Mouse (Mus musculus): Measurements from ENCODE around the gene Adrb1.
A peak's percentile ranks its signal among the peaks of the same experiment; 100 is the strongest.

The Adrb1 gene

DNA sequence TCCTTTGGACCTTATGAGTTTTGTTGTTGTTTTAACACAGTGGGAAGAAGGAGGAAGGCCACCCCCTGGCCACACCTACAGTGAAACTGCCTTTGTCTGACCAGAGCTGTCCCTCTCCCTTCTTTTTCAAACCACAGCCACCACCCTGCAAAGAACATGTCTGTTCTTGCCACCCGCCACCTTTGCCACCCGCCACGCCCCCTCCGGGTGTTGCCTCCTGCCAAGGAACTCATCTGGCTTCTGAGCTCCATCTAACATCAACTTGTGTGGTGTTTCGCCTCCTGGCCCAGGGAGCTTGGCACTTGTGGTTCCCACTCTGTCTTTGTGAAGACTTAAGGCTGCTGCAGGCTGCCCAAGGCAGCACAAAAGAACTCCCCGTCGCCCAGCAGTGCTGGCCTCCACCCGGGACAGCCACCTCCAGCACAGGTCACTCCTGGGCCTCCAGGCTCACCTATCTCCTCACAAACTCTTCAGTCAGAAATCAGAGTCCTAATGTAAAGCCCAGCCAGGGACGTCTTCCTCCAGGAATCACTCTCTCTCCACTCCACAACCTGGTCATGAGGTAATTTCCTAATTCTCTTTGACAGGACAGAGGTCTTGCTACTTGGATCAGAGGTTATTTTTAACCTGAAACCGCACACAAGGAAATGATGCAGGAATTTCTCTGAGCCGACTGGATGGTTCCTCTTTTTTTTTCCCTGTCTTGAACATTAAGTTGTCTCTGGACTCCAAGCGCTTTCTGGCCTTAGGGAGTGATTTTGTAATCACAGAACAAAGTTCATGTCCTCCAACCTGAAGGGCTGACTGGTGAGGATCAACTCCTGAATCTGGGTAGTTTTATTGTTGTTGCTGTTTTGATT is 18.5 kb upstream of the Adrb1 start:
- no peak for DNase-seq (ENCODE audit: inconsistent ontology term)

DNA sequence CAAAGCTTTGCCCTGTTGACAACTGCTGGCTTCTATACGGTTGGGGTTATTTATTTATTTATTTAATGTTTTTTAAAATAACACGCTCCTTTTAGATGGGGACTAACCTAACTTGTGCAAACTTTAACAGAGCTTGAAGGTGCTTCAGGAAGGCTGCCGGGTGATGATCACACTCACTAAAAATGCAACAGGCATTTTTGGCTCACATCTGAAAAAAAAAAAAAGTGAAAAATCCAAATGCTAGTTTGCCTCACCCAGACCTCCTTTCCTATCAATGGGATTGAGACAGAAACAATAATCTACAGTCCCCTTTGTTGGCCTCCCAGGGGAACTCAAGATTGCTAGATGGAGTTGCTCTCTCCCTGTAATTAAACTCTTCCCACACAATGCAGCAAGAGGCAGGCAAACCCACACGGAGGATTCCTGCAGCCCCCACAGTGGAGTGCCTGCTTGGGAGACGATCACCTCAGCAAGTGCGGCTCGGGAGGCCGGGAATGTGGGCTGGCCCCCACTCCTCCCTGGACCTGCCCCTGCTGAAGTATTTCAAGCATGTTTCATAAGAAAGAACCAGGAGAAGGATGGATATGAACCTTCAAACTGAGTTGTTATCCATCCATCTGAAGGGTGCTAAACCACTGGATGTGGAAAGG is 16.8 kb upstream of the Adrb1 start:
- DNase-seq (ENCODE audit: inconsistent ontology term), result peak; percentile 63

DNA sequence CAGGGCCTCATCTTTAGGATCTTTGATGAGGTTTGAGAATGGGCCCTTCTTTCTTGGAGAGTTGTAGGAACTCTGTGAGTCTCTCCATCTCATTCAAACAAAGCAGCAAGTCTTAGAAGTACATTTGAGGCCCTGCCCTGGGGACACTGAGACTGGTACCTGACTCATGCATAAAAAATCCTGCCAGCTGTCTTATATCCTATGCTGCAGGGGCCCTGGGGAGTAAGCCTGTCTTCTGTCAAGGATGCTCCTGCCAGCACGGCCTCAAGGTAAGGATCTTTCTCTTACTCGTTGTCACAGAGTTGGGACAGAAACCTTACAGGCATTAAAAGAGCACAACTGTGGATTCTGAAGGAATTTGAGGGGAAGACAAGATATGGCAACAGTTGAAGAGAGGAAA is 13.2 kb upstream of the Adrb1 start:
- DNase-seq (ENCODE audit: inconsistent ontology term), result peak; percentile 22

DNA sequence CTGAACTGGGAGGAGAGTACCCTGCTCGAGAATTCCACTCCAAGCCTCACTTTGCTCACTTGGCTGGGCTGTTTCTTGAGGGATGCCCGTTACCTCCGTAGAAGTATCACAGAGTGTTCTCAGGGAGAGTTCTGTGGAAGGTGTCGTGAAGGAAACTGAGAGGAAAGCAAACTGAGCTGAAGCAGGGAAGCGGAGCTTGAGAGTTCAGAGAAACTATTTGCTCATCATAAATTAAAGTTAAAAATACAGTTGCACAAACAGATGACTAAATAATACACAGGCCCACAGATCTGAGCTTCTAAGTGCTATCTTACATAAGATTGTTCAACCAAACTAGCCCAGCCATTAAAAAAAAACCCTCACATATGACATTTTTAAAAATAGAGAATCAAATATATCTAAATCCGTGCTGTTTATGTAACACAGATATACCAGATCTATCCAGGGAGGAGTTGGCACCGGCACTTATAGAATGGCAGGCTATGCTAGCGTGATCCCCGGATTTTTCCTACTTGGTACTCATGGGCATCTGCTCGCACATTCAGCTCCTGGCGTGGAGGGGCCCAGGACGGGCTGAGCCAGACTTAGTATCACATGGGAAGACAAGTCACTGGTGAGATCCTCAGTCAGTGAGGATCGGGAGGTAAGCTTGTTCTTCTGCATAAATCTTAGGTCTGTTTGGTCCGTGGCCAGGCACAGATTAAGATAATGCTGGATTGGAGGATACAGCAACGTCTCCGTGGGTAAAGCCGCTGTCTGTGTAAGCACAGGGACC is 11.7 kb upstream of the Adrb1 start:
- DNase-seq (ENCODE audit: inconsistent ontology term), result no peak

DNA sequence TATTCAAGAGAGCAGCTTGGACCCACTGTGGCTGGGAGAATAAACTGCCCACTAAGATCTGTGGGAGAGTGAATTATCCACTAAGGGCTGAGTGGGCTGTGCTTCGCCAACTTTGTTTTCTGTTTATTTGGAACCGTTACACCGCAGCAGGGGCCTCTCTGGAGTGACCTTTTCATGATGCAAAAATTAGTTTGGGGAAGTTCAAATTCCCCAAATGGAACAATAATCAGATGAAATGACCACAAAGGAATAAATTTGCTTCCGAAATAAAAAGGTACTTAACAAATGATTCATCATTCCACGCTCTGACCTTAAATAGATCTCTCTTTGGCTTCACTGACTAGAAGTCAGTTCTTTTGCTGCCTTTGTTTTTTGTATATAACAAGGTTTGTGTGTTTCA is 8.4 kb upstream of the Adrb1 start:
- no peak for DNase-seq (ENCODE audit: inconsistent ontology term)

DNA sequence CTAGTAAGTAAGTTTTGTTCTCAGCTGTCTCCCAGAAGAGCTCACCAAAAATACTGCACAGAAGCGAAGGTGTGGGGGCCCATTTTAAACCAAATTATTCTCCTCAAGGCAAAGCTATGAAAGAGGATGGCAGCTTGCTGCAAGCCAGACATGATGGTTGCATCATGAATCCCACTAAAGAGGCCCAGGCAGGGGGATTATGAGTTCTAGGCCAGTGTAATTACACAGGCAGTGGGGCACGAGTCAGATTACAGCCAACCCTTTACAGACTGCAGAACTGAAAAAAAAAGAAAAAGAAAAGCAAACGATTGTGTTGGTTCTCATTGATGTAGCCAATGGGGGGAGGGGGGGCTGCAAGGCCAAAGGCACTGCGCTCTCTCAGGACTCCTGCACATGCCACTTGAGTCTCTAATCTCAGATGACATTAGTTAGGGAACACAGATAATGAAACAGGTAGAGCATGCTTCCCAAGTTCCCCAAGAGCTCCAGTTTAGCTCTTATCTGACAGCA is 7.3 kb upstream of the Adrb1 start:
- no peak for DNase-seq (ENCODE audit: inconsistent ontology term)

DNA sequence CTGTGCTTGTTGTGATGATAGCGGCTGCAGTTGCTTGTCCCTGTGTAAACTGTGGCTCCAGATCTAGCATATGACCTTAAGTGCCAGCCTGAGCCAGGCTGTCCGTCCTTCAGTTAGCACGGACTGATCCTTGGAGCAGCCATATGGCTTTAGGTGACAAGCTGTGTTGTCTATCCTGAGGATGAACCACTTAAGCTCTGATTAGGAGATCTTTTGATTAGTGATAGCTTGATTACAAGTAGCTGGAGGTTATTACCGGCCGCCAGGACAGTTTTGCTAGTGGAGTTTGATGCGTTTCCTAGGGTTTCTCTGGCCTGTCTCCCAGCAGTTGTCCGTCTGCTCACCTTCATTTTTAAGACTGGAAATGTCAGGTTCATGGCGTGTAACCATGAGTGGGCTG is 4.0 kb upstream of the Adrb1 start:
- no peak for DNase-seq (ENCODE audit: inconsistent ontology term)

DNA sequence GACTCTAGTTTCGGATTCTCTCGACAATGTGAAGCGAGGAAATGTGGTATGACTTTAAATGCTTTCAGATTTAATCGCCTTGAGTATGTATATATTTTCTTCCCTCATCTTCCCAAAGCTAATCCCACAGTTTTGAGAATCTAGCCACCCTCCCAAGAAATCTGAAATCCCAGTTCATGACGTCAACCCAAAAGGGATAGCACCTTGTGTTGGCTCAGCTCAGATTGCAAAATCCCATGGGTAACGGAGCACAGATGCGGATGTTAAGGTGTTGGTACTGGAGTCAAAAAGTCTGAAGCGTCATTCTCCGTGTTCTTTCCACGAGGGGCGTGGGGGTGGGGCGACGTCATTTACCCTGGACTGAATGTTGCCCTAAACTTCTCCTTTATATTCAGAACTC is 1.1 kb upstream of the Adrb1 start:
- DNase-seq (ENCODE audit: inconsistent ontology term), result no peak

DNA sequence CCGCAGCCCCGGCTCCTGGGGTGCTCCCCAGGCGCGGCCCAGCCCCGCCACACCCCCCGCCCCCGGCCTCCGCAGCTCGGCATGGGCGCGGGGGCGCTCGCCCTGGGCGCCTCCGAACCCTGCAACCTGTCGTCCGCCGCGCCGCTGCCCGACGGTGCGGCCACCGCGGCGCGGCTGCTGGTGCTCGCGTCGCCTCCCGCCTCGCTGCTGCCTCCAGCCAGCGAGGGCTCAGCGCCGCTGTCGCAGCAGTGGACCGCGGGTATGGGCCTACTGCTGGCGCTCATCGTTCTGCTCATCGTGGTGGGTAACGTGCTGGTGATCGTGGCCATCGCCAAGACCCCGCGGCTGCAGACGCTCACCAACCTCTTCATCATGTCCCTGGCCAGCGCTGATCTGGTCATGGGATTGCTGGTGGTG is 300 bp downstream of the Adrb1 start:
- no peak for DNase-seq (ENCODE audit: inconsistent ontology term)

DNA sequence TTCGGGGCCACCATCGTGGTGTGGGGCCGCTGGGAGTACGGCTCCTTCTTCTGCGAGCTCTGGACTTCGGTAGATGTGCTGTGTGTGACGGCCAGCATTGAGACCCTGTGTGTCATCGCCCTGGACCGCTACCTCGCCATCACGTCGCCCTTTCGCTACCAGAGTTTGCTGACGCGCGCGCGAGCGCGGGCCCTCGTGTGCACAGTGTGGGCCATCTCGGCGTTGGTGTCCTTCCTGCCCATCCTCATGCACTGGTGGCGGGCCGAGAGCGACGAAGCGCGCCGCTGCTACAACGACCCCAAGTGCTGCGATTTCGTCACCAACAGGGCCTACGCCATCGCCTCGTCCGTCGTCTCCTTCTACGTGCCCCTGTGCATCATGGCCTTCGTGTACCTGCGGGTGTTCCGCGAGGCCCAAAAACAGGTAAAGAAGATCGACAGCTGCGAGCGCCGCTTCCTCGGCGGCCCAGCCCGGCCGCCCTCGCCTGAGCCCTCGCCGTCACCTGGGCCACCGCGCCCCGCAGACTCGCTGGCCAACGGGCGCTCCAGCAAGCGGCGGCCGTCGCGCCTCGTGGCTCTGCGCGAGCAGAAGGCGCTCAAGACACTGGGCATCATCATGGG is 822 bp downstream of the Adrb1 start:
- DNase-seq (ENCODE audit: inconsistent ontology term), result peak; percentile 49

DNA sequence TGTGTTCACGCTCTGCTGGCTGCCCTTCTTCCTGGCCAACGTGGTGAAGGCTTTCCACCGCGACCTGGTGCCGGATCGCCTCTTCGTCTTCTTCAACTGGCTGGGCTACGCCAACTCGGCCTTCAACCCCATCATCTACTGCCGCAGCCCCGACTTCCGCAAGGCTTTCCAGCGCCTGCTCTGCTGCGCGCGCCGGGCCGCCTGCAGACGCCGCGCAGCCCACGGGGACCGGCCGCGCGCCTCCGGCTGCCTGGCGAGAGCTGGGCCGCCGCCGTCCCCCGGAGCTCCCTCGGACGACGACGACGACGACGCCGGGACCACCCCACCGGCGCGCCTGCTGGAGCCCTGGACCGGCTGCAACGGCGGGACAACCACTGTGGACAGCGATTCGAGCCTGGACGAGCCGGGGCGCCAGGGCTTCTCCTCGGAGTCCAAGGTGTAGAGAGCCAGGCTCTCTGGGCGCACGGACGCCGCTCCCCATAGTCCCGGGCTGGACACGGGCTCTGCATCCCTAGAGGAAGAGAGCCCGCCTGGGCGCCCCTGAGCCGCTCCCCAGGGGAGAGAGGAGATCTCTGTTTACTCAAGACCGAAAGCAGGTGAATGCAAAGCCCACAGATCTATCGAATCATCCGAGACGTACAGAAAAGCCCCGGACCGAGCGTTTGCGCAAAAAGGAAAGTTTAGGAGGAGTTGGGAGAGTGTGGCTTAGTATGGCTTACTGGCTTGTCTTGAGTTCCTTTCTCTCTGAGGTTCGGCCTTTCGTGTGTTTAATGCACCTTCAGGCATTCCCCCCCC is 1.5 kb downstream of the Adrb1 start:
- peak; percentile 71 for DNase-seq (ENCODE audit: inconsistent ontology term)

DNA sequence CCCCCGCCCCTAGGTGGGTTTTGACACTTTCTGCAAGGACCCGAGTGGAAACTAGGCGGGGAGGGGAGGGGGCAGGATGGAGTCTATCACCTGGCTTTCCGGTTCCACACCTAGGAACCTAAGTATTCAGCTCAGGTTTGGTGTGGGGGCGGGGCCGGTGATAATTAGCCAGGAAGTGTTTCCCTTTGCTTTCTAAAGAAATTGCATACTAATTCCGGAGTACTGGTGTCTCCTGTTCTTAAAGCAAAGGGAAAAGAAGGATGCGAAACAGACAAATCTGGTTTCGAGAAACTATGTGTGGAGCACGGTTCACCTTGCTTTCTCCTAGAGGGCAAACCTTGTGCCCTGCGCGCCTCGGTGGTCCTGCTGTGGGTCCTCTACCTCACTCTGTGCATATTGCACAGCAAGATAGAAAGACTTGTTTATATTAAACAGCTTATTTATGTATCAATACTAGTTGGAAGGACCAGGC is 2.2 kb downstream of the Adrb1 start:
- no peak for DNase-seq (ENCODE audit: inconsistent ontology term)

DNA sequence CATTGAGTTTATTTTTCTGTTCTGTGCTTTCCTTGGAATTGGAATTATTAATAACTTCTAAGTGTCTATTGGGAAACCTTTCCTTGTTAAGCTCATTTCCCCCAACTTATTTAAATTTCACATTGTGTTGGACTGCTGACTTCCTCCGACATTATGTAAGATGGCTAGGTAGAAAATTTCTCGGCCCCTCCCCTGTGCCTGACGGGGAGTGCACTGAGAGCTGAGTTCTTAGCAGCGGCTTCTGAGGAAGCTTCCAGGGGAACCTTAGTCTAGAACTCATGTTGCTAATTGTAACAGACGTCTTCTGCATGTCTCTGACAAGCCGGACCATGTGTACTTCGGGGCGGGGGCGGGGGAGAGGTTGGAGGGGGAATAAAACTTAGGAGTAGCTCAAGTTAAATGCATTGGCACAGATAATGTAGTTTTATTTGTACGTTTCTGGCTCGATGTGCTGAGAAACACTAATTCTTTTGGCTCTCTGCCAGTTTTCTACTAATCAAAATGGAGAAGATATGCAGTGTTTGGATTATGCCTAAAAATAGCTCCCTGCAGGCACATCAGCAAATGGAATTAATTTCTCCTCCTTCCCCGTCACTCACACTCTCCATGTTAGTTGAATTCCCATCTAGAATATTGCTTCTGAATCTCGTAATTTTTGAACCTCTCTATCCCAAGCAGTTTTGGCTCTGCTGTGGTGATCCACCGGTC is 5.3 kb downstream of the Adrb1 start:
- DNase-seq (ENCODE audit: inconsistent ontology term), result peak; percentile 36

DNA sequence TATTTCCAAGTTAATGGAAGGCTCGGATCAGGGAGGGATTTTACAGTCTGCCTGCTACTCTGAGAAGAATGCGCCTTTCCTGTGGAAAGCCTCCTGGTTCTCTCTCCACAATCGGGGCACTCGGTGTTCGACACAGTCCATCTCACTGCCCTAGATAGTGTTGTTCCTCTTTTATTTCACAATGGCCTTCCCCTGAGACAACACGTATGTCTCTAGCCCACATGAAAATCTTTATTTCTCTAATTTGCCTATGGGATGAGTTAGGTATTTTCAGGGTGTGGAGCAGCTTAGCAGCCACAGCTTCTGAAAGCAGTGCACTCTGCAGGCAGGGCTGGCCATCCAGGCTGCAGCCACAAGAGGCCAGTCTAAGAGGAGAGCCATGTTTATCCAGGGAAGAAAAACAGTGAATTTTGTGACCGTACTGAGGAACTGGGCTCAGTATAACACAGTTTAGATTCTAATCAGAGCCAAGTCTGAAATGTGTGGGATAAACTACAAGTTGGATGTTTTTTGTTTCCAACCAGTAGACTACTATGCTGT is 12.1 kb downstream of the Adrb1 start:
- no peak for DNase-seq (ENCODE audit: inconsistent ontology term)

DNA sequence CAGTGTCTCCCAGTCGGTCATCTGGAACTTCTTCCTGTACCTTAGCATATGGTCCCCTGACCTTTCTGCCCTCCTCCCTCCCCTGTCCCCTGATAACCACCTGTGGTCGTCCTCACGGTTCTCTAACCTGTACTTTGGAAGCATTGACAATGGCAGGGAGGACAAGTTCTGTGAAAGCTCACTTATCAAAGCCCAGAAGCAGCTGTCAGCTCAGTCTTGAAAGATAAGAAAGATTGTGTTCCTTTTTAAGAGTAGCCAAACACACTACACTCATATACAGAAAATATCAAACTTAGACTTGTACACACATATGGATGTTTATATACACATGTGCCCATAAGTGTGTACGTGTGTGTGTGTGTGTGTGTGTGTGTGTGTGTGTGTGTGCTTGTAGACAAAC is 13.7 kb downstream of the Adrb1 start:
- DNase-seq (ENCODE audit: inconsistent ontology term), result no peak

DNA sequence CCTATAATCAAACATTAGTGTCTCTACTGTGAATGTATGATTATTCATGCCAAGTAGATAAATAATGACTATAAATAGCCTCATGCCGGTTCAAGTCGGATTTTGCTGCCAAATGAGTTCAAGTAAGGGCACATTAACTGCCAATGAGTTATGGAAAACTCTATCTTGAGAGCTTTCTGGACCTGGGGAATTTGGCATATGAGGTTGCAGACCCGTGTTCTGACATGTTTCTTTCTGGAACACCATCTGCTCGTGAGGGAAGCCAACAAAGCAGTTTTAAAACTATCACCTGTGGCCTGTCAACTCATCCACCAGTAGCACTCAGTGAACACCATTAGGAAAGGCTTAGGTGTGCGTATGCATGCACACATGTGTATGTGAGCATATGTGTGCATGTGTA is 14.3 kb downstream of the Adrb1 start:
- DNase-seq (ENCODE audit: inconsistent ontology term), result no peak

DNA sequence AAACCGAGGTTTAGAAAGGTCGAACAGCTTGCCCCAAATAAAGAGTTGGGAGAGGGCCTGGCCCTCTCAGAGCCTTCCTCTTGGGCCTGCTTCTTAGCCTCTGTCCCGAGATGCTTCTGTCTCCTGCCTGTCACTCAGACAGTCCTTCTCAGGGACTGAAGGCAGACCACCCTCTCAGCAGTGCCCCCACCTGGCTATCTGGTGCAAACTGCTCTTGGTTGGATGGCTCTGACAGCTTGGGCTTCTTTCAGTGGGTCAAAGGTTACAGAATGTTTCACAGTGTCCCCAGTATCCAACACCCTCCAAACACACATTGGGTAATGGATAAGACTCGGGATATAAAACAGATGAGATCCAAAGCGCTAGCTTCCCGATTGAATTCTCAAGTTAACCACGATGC is 23.1 kb downstream of the Adrb1 start:
- no peak for DNase-seq (ENCODE audit: inconsistent ontology term)

DNA sequence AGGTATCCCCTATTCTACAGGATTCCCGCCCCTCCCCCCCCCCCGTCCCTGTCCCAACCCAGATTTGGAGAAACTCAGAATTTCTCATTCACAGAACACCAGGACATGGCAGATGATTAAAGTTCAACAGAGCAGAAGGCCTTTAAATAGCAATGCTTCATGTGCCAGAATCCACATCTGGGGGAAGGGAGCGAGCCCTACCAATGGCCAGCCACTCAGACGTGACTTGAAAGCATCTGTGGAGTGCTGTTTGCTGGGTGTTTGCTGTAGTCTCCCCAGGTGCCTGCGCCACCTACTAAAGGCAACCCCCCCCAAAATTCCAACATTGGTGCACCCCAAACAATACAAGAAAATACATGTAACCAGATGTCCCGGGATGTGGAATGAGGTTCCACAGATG is 23.5 kb downstream of the Adrb1 start:
- DNase-seq (ENCODE audit: inconsistent ontology term), result no peak

DNA sequence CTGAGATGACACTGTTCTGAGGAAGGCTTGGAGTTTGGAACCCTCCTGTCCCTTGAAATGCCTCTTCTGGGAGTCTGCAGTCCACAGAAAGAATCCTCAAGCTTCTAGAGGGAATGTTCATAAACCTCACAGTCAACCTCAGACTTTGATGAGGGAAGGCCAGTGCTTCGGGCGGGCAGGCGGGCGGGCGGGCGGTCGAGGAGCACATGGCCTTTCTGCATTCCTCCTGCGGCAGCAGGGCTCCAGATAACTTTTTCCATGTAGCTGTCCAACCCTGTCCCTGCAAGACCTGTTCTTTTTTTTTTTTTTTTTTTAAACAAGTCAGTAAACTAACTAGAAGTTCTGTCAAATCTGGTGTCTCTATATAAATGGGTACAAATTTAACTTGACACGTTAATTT is 24.6 kb downstream of the Adrb1 start:
- DNase-seq (ENCODE audit: inconsistent ontology term), result no peak

DNA sequence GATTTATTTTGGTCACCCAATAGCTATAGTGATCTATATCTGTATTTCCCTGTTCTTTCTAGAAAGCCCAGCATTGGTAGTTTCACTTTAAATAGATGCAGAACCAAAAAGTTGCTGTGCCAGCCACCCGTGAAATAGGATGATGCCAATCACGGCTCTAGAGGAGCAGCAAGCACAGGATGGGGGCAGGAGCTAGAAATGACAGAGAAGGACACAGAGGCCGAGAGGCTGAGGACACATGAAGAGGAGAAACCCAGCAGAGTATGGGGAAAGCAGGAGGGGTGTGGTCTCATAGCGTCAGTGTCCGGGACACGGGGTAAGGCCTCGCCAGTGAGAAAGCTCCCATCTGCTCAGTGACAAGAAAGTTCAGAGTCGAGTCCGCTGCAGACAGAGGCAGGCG is 25.9 kb downstream of the Adrb1 start:
- DNase-seq (ENCODE audit: inconsistent ontology term), result peak; percentile 16

Measured in Muller cell, postnatal 12 days (primary cell).